Mouse (Mus musculus) testis, postnatal 10 days (tissue): ENCODE measurements around the gene Litaf.
A peak's percentile ranks its signal among the peaks of the same experiment; 100 is the strongest.

Source experiments
- DNase-seq: peaks from one replicate; pipeline ENCODE4 v3.0.0; 2021; ENCODE audit warnings: low spot score

The Litaf gene

DNA sequence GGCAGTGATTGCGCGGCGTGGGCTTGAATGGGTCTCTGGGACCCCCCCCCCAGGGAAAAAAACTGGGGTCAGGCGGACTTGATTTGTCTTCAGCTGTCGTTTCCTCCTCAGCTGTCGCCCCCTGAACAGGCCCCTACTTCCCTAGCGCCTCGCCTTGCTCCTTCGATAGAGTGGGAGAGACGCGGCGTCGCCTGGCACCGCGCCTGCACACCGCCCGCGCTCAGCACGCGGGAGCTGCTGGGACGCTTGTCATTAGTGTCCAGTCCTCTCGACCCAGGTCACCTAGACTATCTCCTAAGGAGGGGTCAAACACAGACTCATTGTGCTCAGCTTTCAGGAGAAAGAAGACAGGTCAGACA lies 855 bp upstream of the Litaf start:
- peak; percentile 74 for DNase-seq

- DNase-seq = no peak
Observed at GRCm38 (mm10) chr16:11065431-11065830, 526 bp downstream of the Litaf start.

- DNase-seq = no peak
Observed at GRCm38 (mm10) chr16:11064742-11065141, 1.2 kb downstream of the Litaf start.

- no peak for DNase-seq
Observed at GRCm38 (mm10) chr16:11064341-11064740, 1.6 kb downstream of the Litaf start.

DNA sequence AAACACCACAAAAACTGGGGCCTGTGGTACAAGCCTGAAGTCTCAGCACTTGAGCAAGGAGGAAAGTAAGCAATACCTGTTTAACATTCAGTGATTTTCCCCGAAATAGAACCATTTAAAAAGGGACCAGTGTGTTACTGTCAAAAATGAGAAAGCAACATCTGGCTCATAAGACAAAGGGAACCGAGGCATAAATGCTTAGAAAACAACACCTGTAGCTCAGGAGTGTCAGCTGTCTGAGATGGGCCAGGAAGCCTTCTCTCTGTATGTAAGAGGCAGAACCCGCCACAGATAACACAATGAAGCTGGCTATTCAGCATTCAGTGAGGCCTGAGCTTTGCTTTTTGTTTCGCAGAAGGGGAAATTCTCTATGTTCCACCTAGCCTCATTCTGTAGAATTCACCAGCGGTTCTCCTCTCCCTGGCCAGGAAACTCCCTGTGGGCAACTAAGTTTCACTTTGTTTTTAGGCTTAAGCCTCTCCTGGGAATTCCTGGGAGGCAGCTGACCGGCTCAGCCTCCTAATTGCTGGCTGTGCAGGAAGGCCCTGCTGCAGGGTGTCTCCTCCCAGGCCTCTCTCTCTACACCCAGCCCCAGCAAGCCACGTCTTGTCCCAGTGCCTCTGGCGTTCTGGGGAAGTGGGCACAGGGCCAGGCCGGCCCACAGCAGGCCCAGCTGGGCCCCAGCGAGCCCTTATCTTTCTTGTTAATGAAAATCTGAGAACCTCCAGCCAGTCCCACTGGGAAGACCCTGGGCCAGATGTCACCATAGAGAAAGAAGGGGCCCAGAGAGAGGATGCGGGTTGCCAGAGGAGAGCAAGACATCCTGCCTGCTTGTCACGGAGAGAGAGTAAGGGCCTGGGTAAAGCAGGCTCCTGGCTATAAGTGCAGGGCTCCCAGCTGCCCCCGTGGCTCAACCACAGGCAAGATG lies 2.9 kb downstream of the Litaf start:
- DNase-seq = peak; percentile 82

DNA sequence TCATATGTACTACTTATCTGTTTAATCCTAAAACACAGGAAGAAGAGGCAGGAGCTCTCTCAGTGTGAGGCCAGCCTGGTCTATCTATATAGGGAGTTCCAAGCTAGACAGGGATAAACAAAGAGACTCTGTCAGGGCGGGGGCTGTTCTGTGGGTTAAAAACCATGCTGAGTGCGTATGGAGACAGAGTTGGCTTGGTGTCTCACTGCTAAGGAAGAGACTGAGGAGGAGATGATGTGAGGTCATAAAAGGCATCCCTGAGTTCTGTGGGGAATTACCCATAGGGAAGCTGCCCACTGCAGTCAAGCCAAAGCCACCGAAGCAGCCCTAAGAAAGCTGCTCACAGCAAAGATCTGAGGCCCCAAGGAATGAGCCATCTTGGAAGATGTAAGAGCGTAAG lies 5.3 kb downstream of the Litaf start, which contains the start of gene Snn:
Gene Snn (plus strand): TSS at position 301 of the 400 bp plus-strand sequence.
- no peak for DNase-seq

DNA sequence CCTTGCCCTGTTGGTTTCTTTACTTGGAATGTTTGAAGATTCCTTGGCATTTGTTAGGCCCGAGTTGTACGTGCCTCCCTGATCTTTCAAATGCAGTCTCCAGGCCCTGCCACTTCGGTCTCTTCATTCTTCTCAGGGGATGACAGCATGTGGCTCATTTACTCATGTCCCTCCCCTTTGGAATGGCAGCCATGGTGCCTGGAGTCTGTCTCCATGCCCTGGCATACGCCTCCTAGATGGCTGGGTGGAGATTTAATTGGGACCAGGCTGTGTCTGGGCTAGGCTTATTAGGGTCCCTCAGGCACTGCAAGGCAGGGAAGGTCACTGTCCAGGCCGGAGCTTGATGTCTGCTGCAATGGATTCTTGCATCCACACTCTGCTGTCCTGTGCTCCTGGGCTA lies 10.0 kb downstream of the Litaf start:
- no peak for DNase-seq

DNA sequence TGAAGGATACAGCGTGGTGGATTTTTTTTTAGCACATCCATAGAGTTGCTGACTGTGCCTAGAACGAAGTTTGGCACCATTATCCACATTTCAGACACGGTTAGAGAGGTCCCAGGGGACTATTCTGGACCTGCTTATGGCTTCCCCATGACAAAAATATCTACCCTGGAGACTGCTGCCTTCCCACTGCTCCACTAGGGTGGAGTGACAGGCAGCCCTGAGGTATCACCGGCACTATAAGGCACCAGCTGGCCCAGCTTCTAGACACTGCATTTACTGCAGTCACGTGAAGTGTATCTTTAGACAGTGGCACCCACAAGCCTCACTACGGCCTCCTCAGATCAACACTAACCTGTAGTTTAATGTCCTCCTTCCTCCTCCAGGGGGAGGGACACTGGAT lies 11.1 kb downstream of the Litaf start:
- no peak for DNase-seq

GRCm38 (mm10) chr16:11054409-11054808 lies 11.5 kb downstream of the Litaf start:
- DNase-seq = no peak

- DNase-seq = no peak
Observed at GRCm38 (mm10) chr16:11051134-11051533, 14.8 kb downstream of the Litaf start.

GRCm38 (mm10) chr16:11050226-11050625 lies 15.7 kb downstream of the Litaf start:
- DNase-seq = no peak

- no peak for DNase-seq
Observed at GRCm38 (mm10) chr16:11047130-11047529, 18.8 kb downstream of the Litaf start.

- DNase-seq = no peak
Observed at GRCm38 (mm10) chr16:11046437-11046836, 19.5 kb downstream of the Litaf start.

- DNase-seq = no peak
Observed at GRCm38 (mm10) chr16:11043239-11043638, 22.7 kb downstream of the Litaf start.

GRCm38 (mm10) chr16:11040603-11041002 lies 25.4 kb downstream of the Litaf start:
- no peak for DNase-seq

DNA sequence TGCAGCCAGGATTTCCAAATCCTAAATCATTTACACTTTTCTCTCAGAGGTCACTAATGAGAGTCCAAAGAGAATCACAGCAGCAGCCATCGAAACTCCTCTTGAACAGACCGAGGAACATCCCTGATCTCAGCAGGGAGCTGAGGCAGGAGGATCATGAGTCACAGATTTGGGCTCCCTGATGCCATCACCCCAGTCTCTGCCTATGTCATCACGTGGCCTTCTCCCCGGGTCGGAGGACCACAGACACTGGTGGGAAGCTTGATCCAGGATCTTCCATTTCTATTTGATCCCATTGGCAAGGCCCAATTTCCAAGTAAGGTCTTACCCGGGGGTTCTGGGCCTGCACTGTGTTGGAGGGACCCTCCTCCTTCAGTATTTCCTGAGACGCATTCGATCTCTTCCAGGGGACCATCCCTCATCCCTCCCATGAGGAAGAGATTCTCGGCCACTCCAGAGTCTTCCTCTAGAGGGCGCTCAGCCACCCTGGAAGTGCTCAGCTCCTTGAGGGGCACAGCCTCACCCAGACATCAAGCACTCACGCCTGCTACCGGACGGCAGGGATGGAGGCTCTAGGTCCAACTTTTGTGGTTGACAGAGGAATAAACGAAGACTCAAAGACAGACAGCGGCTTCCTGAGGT lies 30.0 kb downstream of the Litaf start:
- DNase-seq = peak; percentile 86

DNA sequence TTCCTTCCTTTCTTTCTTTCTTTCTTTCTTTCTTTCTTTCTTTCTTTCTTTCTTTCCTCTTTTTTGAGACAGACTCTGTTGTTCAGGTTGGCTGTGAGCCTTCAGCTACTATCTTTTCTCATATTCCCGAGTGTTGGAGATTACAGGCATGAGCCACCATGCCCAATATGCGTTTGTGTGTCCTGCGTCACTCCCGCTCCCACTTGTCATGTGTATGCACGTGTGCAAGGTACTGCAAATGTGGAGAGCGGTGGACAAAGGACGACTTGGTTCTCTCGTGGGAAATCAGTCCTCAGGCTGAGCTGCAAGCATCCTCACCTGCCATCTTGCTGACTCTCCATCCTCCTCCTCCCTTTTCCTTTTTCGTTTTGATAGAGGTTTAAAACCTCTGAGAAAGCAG lies 30.7 kb downstream of the Litaf start:
- DNase-seq = no peak

DNA sequence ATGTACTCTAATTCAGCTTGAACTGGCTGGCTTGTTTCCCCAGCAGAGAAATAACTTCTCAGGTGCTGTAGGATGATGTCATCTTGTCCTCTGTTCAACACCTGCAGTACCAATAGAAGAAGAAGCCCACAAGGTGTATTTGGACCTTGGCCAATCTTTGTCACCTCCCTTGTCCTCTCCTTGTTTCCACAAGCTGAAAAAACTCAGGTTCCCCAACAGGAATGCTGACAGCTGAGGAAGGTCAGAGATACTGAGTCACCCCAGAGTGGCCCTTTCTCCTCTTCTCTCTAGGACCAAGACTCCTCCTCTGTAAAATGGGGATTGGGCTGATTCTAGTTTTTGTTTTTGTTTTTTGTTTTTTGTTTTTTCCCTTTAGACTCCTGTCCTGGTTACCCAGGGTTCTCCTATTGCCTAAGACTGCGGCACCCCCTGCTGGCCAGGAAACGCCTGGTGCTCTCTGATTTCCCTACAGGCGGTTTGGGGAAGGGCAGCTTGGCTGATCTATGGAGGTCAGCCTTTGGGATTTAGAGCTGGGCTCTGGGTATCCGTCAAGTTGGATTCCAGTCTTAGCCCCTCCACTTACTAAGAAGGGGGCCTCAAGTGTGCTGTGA lies 31.7 kb downstream of the Litaf start:
- peak; percentile 93 for DNase-seq

- no peak for DNase-seq
Observed at GRCm38 (mm10) chr16:11031320-11031719, 34.6 kb downstream of the Litaf start.

DNA sequence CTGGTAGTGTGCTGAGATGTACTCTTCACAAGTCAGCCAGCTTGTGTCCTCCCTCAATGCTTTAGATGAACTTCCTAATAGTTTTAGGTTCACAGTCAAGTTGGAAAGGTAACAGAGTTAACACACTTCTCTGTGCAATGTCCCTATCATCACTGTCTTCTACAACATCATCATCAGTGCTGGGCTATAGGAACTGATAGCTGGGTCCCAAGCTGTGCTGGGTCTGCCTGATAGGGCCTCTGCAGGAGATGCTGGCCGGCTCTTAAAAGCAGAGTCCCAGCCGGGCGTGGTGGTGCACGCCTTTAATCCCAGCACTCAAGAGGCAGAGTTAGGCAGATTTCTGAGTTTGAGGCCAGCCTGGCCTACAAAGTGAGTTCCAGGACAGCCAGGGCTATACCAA lies 35.1 kb downstream of the Litaf start:
- DNase-seq = no peak

GRCm38 (mm10) chr16:11028206-11028605 lies 37.8 kb downstream of the Litaf start:
- DNase-seq = no peak

- DNase-seq = peak; percentile 56
Observed at GRCm38 (mm10) chr16:11024841-11025240, 41.1 kb downstream of the Litaf start.

DNA sequence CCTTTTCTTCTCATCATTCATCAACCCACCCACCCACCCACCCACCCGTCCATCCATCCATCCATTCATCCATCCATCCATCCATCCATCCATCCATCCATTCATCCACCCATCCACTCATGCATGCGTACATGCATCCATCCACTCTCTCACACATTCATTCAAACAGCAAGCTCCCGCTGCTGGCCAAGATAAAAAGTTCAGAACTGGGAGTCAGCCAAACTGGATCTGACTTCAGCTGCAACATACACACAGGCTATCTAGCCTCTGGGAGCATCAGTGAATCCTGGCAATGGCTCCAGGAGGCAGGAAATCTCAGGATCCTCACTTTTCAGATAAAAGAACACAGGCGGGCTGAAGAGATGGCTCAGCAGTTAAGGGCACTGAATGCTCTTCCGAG lies 42.3 kb downstream of the Litaf start:
- DNase-seq = no peak
